9 mouse cellular contexts compared by ENCODE assay signal in the genomic region with DNA sequence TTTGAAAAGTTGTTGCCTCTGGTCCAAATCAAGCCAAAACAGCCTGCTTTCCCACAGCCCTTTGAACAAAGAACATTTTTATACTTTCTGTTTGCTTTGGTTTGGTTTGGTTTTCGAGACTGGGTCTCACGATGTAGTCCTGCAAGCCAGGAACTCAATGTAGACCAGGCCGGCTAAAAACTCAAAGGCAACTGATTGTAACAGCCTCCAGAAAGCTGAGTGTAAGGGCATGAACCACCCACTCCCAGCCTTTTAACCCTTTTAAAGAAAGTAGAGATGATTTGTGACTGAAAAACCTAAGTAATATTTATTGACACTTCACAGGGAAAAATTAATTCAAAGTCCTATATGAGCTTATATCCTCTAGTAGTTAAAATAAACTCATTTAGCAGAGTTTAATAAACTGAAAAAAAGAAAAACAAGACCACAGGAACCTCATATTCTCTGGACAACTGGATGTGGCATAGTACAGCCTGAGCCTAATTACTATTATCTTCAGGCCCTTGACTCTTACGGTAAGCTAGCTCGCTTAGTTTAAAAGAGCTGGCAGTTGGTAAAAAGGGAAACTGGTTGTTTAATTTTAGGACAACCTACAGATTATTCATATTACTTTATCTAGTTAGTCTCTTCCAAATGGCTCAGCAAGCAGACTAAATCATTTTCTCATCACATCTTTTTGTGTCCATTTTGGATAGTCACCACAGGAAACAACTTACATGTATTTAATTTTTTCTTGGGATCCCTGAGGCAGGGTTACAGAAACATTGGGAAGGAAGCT. TPM values are rescaled to one million over a fixed set of nuclear protein-coding genes. Genes with fewer than 3 reads are reported as not detected.
A peak's percentile ranks its signal among the peaks of the same experiment; 100 is the strongest.
DNase-seq lines count a peak whose midpoint lies in the region; ATAC-seq and TF ChIP-seq lines count a peak whose summit lies in the region.
"Had no signal": no experiment of that assay in that cellular context is flagged by ENCODE, and none has a peak within 500 bp of the region (broad histone marks: within the 10 kb centered on the region; RNA-seq: fewer than 3 reads in every experiment).

No protein-coding gene starts in this region.

- intact Hi-C loops in heart, adult 2 months (cut with DNase I) = loop anchor here (10.0 kb wide), 1 partner anchor 454 kb away; a partner anchor contains a TSS
- intact Hi-C loops in heart, postnatal 36 days (cut with DNase I) = loop anchor here (10.0 kb wide), 1 partner anchor 464 kb away; no protein-coding TSS in a partner anchor

- no peak overlapping the region for H3K4me3 ChIP-seq in heart, adult 2 months
- H3K4me3 ChIP-seq in lung, embryonic 16.5 days (ENCODE audit: low read length) = no peak overlapping the region
- H3K4me3 ChIP-seq in liver, embryonic 15.5 days (replicated peaks) = peak overlapping the region; percentile 99

- ATAC-seq in lung, embryonic 16.5 days (ENCODE audit: low read depth) = no peak
- ATAC-seq in liver, embryonic 15.5 days (ENCODE audit: insufficient read depth) = no peak
- ATAC-seq in megakaryocyte progenitor cell, adult 5-6 weeks (replicated peaks; ENCODE audit: poor library complexity) = no peak

- peak overlapping the region; percentile 8; the same call in 1 of the 2 replicates for H3K27ac ChIP-seq in heart, adult 2 months
- H3K27ac ChIP-seq in lung, embryonic 16.5 days (ENCODE audit: low read length) = peak overlapping the region; percentile 71
- peak overlapping the region; percentile 72 for H3K27ac ChIP-seq in liver, embryonic 15.5 days (replicated peaks)
- H3K27ac ChIP-seq: limb, embryonic 15.5 days had no signal

- no peaks in the 10 kb centered on the region for H3K27me3 ChIP-seq in heart, adult 2 months (ENCODE audit: control insufficient read depth, insufficient read depth, low read length)
- no peaks in the 10 kb centered on the region for H3K27me3 ChIP-seq in lung, embryonic 16.5 days (ENCODE audit: control insufficient read depth, insufficient read depth, low read depth, low read length)
- H3K27me3 ChIP-seq in liver, embryonic 15.5 days = no peaks in the 10 kb centered on the region
- H3K27me3 ChIP-seq: limb, embryonic 15.5 days had no signal

- H3K36me3 ChIP-seq in heart, adult 2 months (ENCODE audit: control insufficient read depth, insufficient read depth, low read length) = no peaks in the 10 kb centered on the region
- no peaks in the 10 kb centered on the region for H3K36me3 ChIP-seq in lung, embryonic 16.5 days (ENCODE audit: control insufficient read depth, insufficient read depth, low read length)
- H3K36me3 ChIP-seq in liver, embryonic 15.5 days (replicated peaks) = peaks cover 5% of the 10 kb centered on the region; the same call in 1 of the 2 replicates
- H3K36me3 ChIP-seq: limb, embryonic 15.5 days had no signal

- TF ChIP-seq EP300 in heart, adult 2 months (IDR thresholded peaks at IDR 0.05; ENCODE audit: insufficient read depth, low read depth, low read length) = no peak

- no peak overlapping the region for H3K9ac ChIP-seq in heart, adult 2 months (ENCODE audit: low read depth, low read length)
- no peak overlapping the region for H3K9ac ChIP-seq in lung, embryonic 16.5 days (ENCODE audit: low read length)
- peak overlapping the region; percentile 54 for H3K9ac ChIP-seq in liver, embryonic 15.5 days
- H3K9ac ChIP-seq: limb, embryonic 15.5 days had no signal

- H3K4me1 ChIP-seq in heart, adult 2 months (ENCODE audit: control insufficient read depth, insufficient read depth, low read length) = peaks cover 6% of the 10 kb centered on the region
- H3K4me1 ChIP-seq in lung, embryonic 16.5 days (replicated peaks; ENCODE audit: control insufficient read depth, insufficient read depth, low read length) = peaks cover 13% of the 10 kb centered on the region; the same call in 1 of the 2 replicates
- peaks cover 68% of the 10 kb centered on the region for H3K4me1 ChIP-seq in liver, embryonic 15.5 days (replicated peaks)

- peak overlapping the region; percentile 31 for H3K4me2 ChIP-seq in lung, embryonic 16.5 days (ENCODE audit: low read depth, low read length)
- peak overlapping the region; percentile 73 for H3K4me2 ChIP-seq in liver, embryonic 15.5 days

- no peak for TF ChIP-seq CTCF in heart, adult 2 months (IDR thresholded peaks at IDR 0.05)

- TF ChIP-seq POLR2A in heart, adult 2 months (IDR thresholded peaks at IDR 0.05; ENCODE audit: insufficient read depth, low read depth, low read length) = no peak

- 57% methylated on average over 5 of the region's 5 CpGs for WGBS in heart, adult 2 months
- WGBS in lung, embryonic 16.5 days = 50% methylated on average over 5 of the region's 5 CpGs
- 21% methylated on average over 5 of the region's 5 CpGs for WGBS in liver, embryonic 15.5 days (ENCODE audit: insufficient replicate concordance)

- H3K79me2 ChIP-seq in heart, adult 2 months (replicated peaks; ENCODE audit: control insufficient read depth, insufficient read depth, low read length) = no peaks in the 10 kb centered on the region

- H3K9me3 ChIP-seq in lung, embryonic 16.5 days (ENCODE audit: control insufficient read depth, low read length) = no peaks in the 10 kb centered on the region
- H3K9me3 ChIP-seq in liver, embryonic 15.5 days (replicated peaks) = no peaks in the 10 kb centered on the region
- H3K9me3 ChIP-seq: limb, embryonic 15.5 days had no signal

- DNase-seq in heart, adult 2 months = no peak
- no peak for DNase-seq in heart, postnatal 36 days
- no peak for DNase-seq in lung, postnatal 4 days
- DNase-seq in NIH3T3 (ENCODE audit: low read depth) = peak; percentile 33
- DNase-seq in right cerebral cortex, postnatal 25 days = no peak

RNA-seq across cellular contexts. Expression of a gene that starts 2.2 kb away (rescaled TPM):
- total RNA-seq in heart, adult 2 months (2021) = under 1 TPM; 0.60 to 0.70 TPM
- 0.18 and 0.44 TPM in 2 replicates for polyA plus RNA-seq in heart, adult 2 months (2012; rRNA removed)
- total RNA-seq in heart, postnatal 36 days (2021) = under 1 TPM; 0.57 to 0.69 TPM
- polyA plus RNA-seq in lung, embryonic 16.5 days (2015; fragmentation: Nextera tagmentation; extraction: Ambion mirVana) = 2.1 TPM in 2 replicates
- polyA plus RNA-seq in liver, embryonic 15.5 days (2015; fragmentation: Nextera tagmentation; extraction: Ambion mirVana) = 2.0 and 2.5 TPM in 2 replicates
- 22.5 and 24.0 TPM in 2 replicates for total RNA-seq in megakaryocyte progenitor cell, adult 5-6 weeks (2015)
- total RNA-seq in megakaryocyte progenitor cell, adult 5-6 weeks (2017) = 10.7 and 13.5 TPM in 2 replicates

Comparison
In these comparisons a context has a peak if more than half of its experiments do, and no peak if none do; other contexts are left out.
1. H3K27ac ChIP-seq: peak in every context shown above with its lines; median percentile 72 in liver, embryonic 15.5 days; 71 in lung, embryonic 16.5 days; 8 in heart, adult 2 months.
2. RNA of a gene that starts 2.2 kb away (total RNA-seq): 10.7 to 24.0 TPM in megakaryocyte progenitor cell, adult 5-6 weeks; 0.60 to 0.70 TPM in heart, adult 2 months and 0.57 to 0.69 TPM in heart, postnatal 36 days; every median in the first group is over 4 times any median in the second.